Mouse (Mus musculus) forebrain, embryonic 12.5 days (tissue): ENCODE data around the gene Gm10974. TPM values are rescaled to one million over a fixed set of nuclear protein-coding genes. Genes with fewer than 3 reads are reported as not detected.

ENCODE experiments used
- ATAC-seq: fragments of 200-750 bp; cut with Nextera tagmentation; 2 replicates; pipeline ENCODE4 v1.8.0; 2017; ENCODE audit warnings: moderate TSS enrichment; ENCODE audit not compliant: low FRiP score
- H3K27ac ChIP-seq: fragments of 300-500 bp; sonication (generic); 2 replicates; pipeline ENCODE4 v1.5.1; 2016; ENCODE audit warnings: mild to moderate bottlenecking
- H3K27me3 ChIP-seq: fragments of 300-500 bp; sonication (generic); 2 replicates; pipeline ENCODE4 v1.6.1; 2016; ENCODE audit warnings: mild to moderate bottlenecking
- H3K36me3 ChIP-seq: fragments of 300-500 bp; sonication (generic); replicated peaks from 2 replicates; pipeline ENCODE4 v1.6.1; 2016; ENCODE audit warnings: mild to moderate bottlenecking
- H3K4me1 ChIP-seq: fragments of 300-500 bp; sonication (generic); 2 replicates; pipeline ENCODE4 v1.6.1; 2016
- H3K4me2 ChIP-seq: fragments of 300-500 bp; sonication (generic); 2 replicates; pipeline ENCODE4 v1.6.1; 2016; ENCODE audit warnings: mild to moderate bottlenecking, moderate library complexity
- H3K4me3 ChIP-seq: fragments of 300-500 bp; sonication (generic); replicated peaks from 2 replicates; pipeline ENCODE4 v1.5.1; 2016; ENCODE audit warnings: mild to moderate bottlenecking
- H3K9ac ChIP-seq: fragments of 300-500 bp; sonication (generic); 2 replicates; pipeline ENCODE4 v1.6.1; 2016; ENCODE audit warnings: mild to moderate bottlenecking
- H3K9me3 ChIP-seq: fragments of 300-500 bp; sonication (generic); 2 replicates; pipeline ENCODE4 v1.6.1; 2016
- WGBS: fragments of 180-500 bp; shearing (Covaris S2); methylation state at CpG from one replicate; pipeline ENCODE4 v1.1.7; 2016; 5-methylcytosine and 5-hydroxymethylcytosine counted together
- polyA plus RNA-seq: library from polyadenylated mRNA; unstranded; fragments of >200 nt; fragmentation: Nextera tagmentation; extraction: Ambion mirVana; gene quantifications from 2 replicates; pipeline ENCODE4 v1.2.1, GENCODE M21; 2016

Gm10974 gene
- not detected in 2 replicates for polyA plus RNA-seq

GRCm38 (mm10) chr7:66365904-66366303 is at the start of gene Gm10974:
Gene Gm10974 (plus strand): TSS chr7:66365905.
- 64% methylated on average over 2 of the region's 2 CpGs for WGBS
- Histone ChIP-seq H3K36me3 (no peaks in the 10 kb centered on the region), H3K9ac (no peak within 1 kb of the TSS), H3K4me3 (no peak within 1 kb of the TSS), H3K4me1 (no peaks in the 10 kb centered on the region), H3K27me3 (no peaks in the 10 kb centered on the region), H3K4me2 (no peak within 1 kb of the TSS), H3K27ac (no peak within 1 kb of the TSS), H3K9me3 (no peaks in the 10 kb centered on the region; the same call in 1 of the 2 replicates)
- ATAC-seq: no peak

- H3K4me1 ChIP-seq: peaks cover 4% of the 10 kb centered on the region; the same call in 1 of the 2 replicates
- no peaks in the 10 kb centered on the region; the same call in 1 of the 2 replicates for H3K27me3 ChIP-seq
- no peak overlapping the region for H3K4me2 ChIP-seq
- H3K9me3 ChIP-seq: no peaks in the 10 kb centered on the region
- H3K9ac ChIP-seq: no peak overlapping the region
- no peak overlapping the region for H3K4me3 ChIP-seq
- 90% methylated on average over 6 of the region's 6 CpGs for WGBS
- no peak overlapping the region for H3K27ac ChIP-seq
- no peaks in the 10 kb centered on the region for H3K36me3 ChIP-seq
- ATAC-seq: no peak
Measured at GRCm38 (mm10) chr7:66318147-66318546, 47.6 kb upstream of the Gm10974 start.

- ATAC-seq: no peak; the same call in 1 of the 2 replicates
- Histone ChIP-seq H3K4me1 (peaks cover 4% of the 10 kb centered on the region; the same call in 1 of the 2 replicates), H3K27me3 (no peaks in the 10 kb centered on the region; the same call in 1 of the 2 replicates), H3K9ac (no peak overlapping the region), H3K27ac (no peak overlapping the region), H3K36me3 (no peaks in the 10 kb centered on the region), H3K4me2 (no peak overlapping the region), H3K9me3 (no peaks in the 10 kb centered on the region), H3K4me3 (no peak overlapping the region)
- 57% methylated on average over 5 of the region's 5 CpGs for WGBS
Measured at GRCm38 (mm10) chr7:66320996-66321395, 44.7 kb upstream of the Gm10974 start.

GRCm38 (mm10) chr7:66323252-66324015 is 42.3 kb upstream of the Gm10974 start:
- Histone ChIP-seq H3K36me3 (no peaks in the 10 kb centered on the region), H3K4me1 (peaks cover 4% of the 10 kb centered on the region; the same call in 1 of the 2 replicates), H3K4me2 (no peak overlapping the region), H3K4me3 (no peak overlapping the region), H3K27me3 (no peaks in the 10 kb centered on the region; the same call in 1 of the 2 replicates), H3K9me3 (no peaks in the 10 kb centered on the region), H3K9ac (no peak overlapping the region), H3K27ac (no peak overlapping the region)
- ATAC-seq: no peak
- WGBS: 77% methylated on average over 9 of the region's 9 CpGs

GRCm38 (mm10) chr7:66325419-66326053 is 40.2 kb upstream of the Gm10974 start:
- Histone ChIP-seq H3K9ac (no peak overlapping the region), H3K36me3 (no peaks in the 10 kb centered on the region), H3K4me2 (no peak overlapping the region), H3K4me3 (no peak overlapping the region), H3K27me3 (no peaks in the 10 kb centered on the region; the same call in 1 of the 2 replicates), H3K9me3 (no peaks in the 10 kb centered on the region), H3K4me1 (peaks cover 4% of the 10 kb centered on the region; the same call in 1 of the 2 replicates), H3K27ac (no peak overlapping the region)
- no peak for ATAC-seq
- 67% methylated on average over 3 of the region's 3 CpGs for WGBS

- WGBS: 58% methylated on average over 2 of the region's 2 CpGs
- H3K27ac ChIP-seq: no peak overlapping the region
Measured at GRCm38 (mm10) chr7:66327516-66327915, 38.2 kb upstream of the Gm10974 start.

GRCm38 (mm10) chr7:66330610-66331009 is 35.1 kb upstream of the Gm10974 start:
- no peak overlapping the region; the same call in 1 of the 2 replicates for H3K9ac ChIP-seq
- WGBS: 92% methylated on average over 9 of the region's 9 CpGs
- H3K4me3 ChIP-seq: no peak overlapping the region
- H3K27ac ChIP-seq: no peak overlapping the region
- no peak for ATAC-seq
- no peaks in the 10 kb centered on the region for H3K4me1 ChIP-seq
- H3K27me3 ChIP-seq: no peaks in the 10 kb centered on the region
- H3K36me3 ChIP-seq: no peaks in the 10 kb centered on the region
- H3K4me2 ChIP-seq: no peak overlapping the region
- no peaks in the 10 kb centered on the region for H3K9me3 ChIP-seq

More at GRCm38 (mm10) chr7:66327516-66327915, 38.2 kb upstream of the Gm10974 start:
- Histone ChIP-seq H3K4me3 (no peak overlapping the region), H3K27me3 (no peaks in the 10 kb centered on the region; the same call in 1 of the 2 replicates), H3K4me1 (no peaks in the 10 kb centered on the region), H3K36me3 (no peaks in the 10 kb centered on the region), H3K9ac (no peak overlapping the region), H3K4me2 (no peak overlapping the region), H3K9me3 (no peaks in the 10 kb centered on the region)
- no peak for ATAC-seq

GRCm38 (mm10) chr7:66332340-66332739 is 33.4 kb upstream of the Gm10974 start:
- WGBS: 89% methylated on average over 8 of the region's 8 CpGs
- Histone ChIP-seq H3K27ac (no peak overlapping the region), H3K9ac (no peak overlapping the region), H3K36me3 (no peaks in the 10 kb centered on the region), H3K4me1 (no peaks in the 10 kb centered on the region), H3K9me3 (no peaks in the 10 kb centered on the region), H3K4me2 (no peak overlapping the region), H3K4me3 (no peak overlapping the region), H3K27me3 (no peaks in the 10 kb centered on the region)
- ATAC-seq: no peak

GRCm38 (mm10) chr7:66333906-66334500 is 31.7 kb upstream of the Gm10974 start:
- Histone ChIP-seq H3K27me3 (no peaks in the 10 kb centered on the region), H3K27ac (no peak overlapping the region), H3K4me2 (no peak overlapping the region), H3K9ac (no peak overlapping the region), H3K4me3 (no peak overlapping the region), H3K9me3 (no peaks in the 10 kb centered on the region), H3K36me3 (no peaks in the 10 kb centered on the region), H3K4me1 (no peaks in the 10 kb centered on the region)
- no peak for ATAC-seq
- WGBS: 84% methylated on average over 4 of the region's 4 CpGs

GRCm38 (mm10) chr7:66336955-66337354 is 28.8 kb upstream of the Gm10974 start:
- H3K9me3 ChIP-seq: no peaks in the 10 kb centered on the region
- H3K36me3 ChIP-seq: no peaks in the 10 kb centered on the region
- no peak overlapping the region for H3K9ac ChIP-seq
- H3K4me2 ChIP-seq: no peak overlapping the region
- no peak for ATAC-seq
- no peaks in the 10 kb centered on the region for H3K27me3 ChIP-seq
- H3K4me3 ChIP-seq: no peak overlapping the region
- 90% methylated on average over 2 of the region's 2 CpGs for WGBS
- no peak overlapping the region for H3K27ac ChIP-seq
- no peaks in the 10 kb centered on the region for H3K4me1 ChIP-seq

GRCm38 (mm10) chr7:66339625-66340024 is 26.1 kb upstream of the Gm10974 start:
- Histone ChIP-seq H3K36me3 (no peaks in the 10 kb centered on the region), H3K27me3 (no peaks in the 10 kb centered on the region), H3K9ac (no peak overlapping the region), H3K4me1 (no peaks in the 10 kb centered on the region), H3K9me3 (no peaks in the 10 kb centered on the region), H3K4me2 (no peak overlapping the region), H3K4me3 (no peak overlapping the region), H3K27ac (no peak overlapping the region)
- 65% methylated on average over 5 of the region's 5 CpGs for WGBS
- no peak for ATAC-seq

- Histone ChIP-seq H3K27me3 (no peaks in the 10 kb centered on the region), H3K4me2 (no peak overlapping the region), H3K4me1 (no peaks in the 10 kb centered on the region), H3K27ac (no peak overlapping the region), H3K36me3 (no peaks in the 10 kb centered on the region), H3K9ac (no peak overlapping the region), H3K4me3 (no peak overlapping the region), H3K9me3 (no peaks in the 10 kb centered on the region)
- WGBS: 67% methylated on average over 3 of the region's 3 CpGs
- no peak for ATAC-seq
Measured at GRCm38 (mm10) chr7:66340044-66340443, 25.7 kb upstream of the Gm10974 start.
